Mouse (Mus musculus) intestine, embryonic 14.5 days (tissue): ENCODE data around the gene Foxq1. TPM values are rescaled to one million over a fixed set of nuclear protein-coding genes. Genes with fewer than 3 reads are reported as not detected.
A peak's percentile ranks its signal among the peaks of the same experiment; 100 is the strongest.

Experiments used
- ATAC-seq: fragments of 200-750 bp; cut with Nextera tagmentation; replicated peaks from 2 replicates; pipeline ENCODE4 v1.8.0; 2017; ENCODE audit warnings: low read depth, moderate number of reproducible peaks, moderate TSS enrichment, moderate library complexity; ENCODE audit not compliant: low FRiP score, low TSS enrichment
- DNase-seq: peaks from one replicate; pipeline ENCODE4 v3.0.0-alpha.2; 2018; ENCODE audit warnings: low spot score
- H3K27ac ChIP-seq: fragments of 300-500 bp; sonication (generic); 2 replicates; pipeline ENCODE4 v1.5.1; 2014; ENCODE audit warnings: low read depth, mild to moderate bottlenecking, control low read depth
- H3K27me3 ChIP-seq: fragments of 300-500 bp; sonication (generic); replicated peaks from 2 replicates; pipeline ENCODE4 v1.6.1; 2014; ENCODE audit warnings: low read length, control low read depth; ENCODE audit not compliant: control insufficient read depth, insufficient read depth
- H3K36me3 ChIP-seq: fragments of 300-500 bp; sonication (generic); 2 replicates; pipeline ENCODE4 v1.6.1; 2014; ENCODE audit warnings: low read length, control low read depth; ENCODE audit not compliant: control insufficient read depth, insufficient read depth
- H3K4me1 ChIP-seq: fragments of 300-500 bp; sonication (generic); replicated peaks from 2 replicates; pipeline ENCODE4 v1.6.1; 2014; ENCODE audit warnings: low read length, control low read depth, mixed read lengths; ENCODE audit not compliant: control insufficient read depth, insufficient read depth
- H3K4me2 ChIP-seq: fragments of 300-500 bp; sonication (generic); 2 replicates; pipeline ENCODE4 v1.6.1; 2014; ENCODE audit warnings: low read length
- H3K4me3 ChIP-seq: fragments of 300-500 bp; sonication (generic); 2 replicates; pipeline ENCODE4 v1.5.1; 2014; ENCODE audit warnings: low read depth, low read length, control low read depth, mixed read lengths
- H3K9ac ChIP-seq: fragments of 300-500 bp; sonication (generic); 2 replicates; pipeline ENCODE4 v1.6.1; 2014; ENCODE audit warnings: mild to moderate bottlenecking, low read length
- H3K9me3 ChIP-seq: fragments of 300-500 bp; sonication (generic); 2 replicates; pipeline ENCODE4 v1.6.1; 2016; ENCODE audit warnings: low read length, control low read depth; ENCODE audit not compliant: control insufficient read depth
- WGBS: fragments of 180-500 bp; shearing (Covaris S2); extraction: QIAGEN DNeasy Blood & Tissue Kit; methylation state at CpG from one replicate; pipeline ENCODE4 v1.1.7; 2014; 5-methylcytosine and 5-hydroxymethylcytosine counted together
- polyA plus RNA-seq: library from polyadenylated mRNA; unstranded; fragments of >200 nt; fragmentation: Nextera tagmentation; extraction: Ambion mirVana; gene quantifications from 2 replicates; pipeline ENCODE4 v1.2.1, GENCODE M21; 2014

The Foxq1 gene
- polyA plus RNA-seq, 1 experiment from 2014 or later, result 1.5 TPM

DNA sequence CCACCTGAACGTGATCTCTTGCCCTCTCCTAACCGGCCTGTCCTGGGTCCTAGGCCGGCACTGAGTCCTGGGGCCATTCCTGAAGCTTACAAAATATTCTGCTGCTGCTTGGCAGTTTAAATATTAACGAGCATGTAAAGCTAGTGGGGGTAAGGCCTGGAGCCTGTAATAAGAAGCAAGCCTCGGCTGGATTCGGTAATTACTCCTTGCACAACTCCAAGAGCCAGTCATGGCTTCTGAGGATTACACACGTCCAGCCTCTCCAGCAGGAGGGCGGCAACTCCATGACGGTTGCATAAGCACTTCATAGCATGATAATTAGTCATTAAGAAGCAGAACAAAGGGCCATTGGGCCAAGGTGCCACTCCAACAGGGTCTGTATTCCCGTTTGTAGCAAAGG, 22.5 kb downstream of the Foxq1 start:
- H3K4me1 ChIP-seq, result no peaks in the 10 kb centered on the region
- WGBS, result 63% methylated on average over 10 of the region's 10 CpGs
- DNase-seq, result peak; percentile 54
- no peak overlapping the region for H3K4me2 ChIP-seq
- no peaks in the 10 kb centered on the region for H3K36me3 ChIP-seq
- no peak overlapping the region for H3K9ac ChIP-seq
- peak; percentile 57; the same call in 1 of the 2 replicates for ATAC-seq
- H3K27me3 ChIP-seq, result no peaks in the 10 kb centered on the region
- H3K4me3 ChIP-seq, result no peak overlapping the region
- H3K9me3 ChIP-seq, result no peaks in the 10 kb centered on the region
- no peak overlapping the region for H3K27ac ChIP-seq

GRCm38 (mm10) chr13:31579866-31580265, 23.9 kb downstream of the Foxq1 start:
- no peak overlapping the region; the same call in 1 of the 2 replicates for H3K4me2 ChIP-seq
- no peak overlapping the region for H3K27ac ChIP-seq
- 60% methylated on average over 9 of the region's 9 CpGs for WGBS
- peak; percentile 69 for DNase-seq
- H3K9me3 ChIP-seq, result no peaks in the 10 kb centered on the region
- H3K4me3 ChIP-seq, result no peak overlapping the region
- H3K9ac ChIP-seq, result no peak overlapping the region
- no peaks in the 10 kb centered on the region for H3K36me3 ChIP-seq
- no peak; the same call in 1 of the 2 replicates for ATAC-seq
- H3K4me1 ChIP-seq, result no peaks in the 10 kb centered on the region
- no peaks in the 10 kb centered on the region for H3K27me3 ChIP-seq

- 62% methylated on average over 5 of the region's 5 CpGs for WGBS
- no peak overlapping the region for H3K27ac ChIP-seq
- H3K27me3 ChIP-seq, result no peaks in the 10 kb centered on the region
- ATAC-seq (no peak), DNase-seq (peak; percentile 48)
- H3K4me1 ChIP-seq, result no peaks in the 10 kb centered on the region
- no peaks in the 10 kb centered on the region for H3K36me3 ChIP-seq
- H3K4me2 ChIP-seq, result no peak overlapping the region
- no peak overlapping the region for H3K4me3 ChIP-seq
- no peak overlapping the region for H3K9ac ChIP-seq
- no peaks in the 10 kb centered on the region for H3K9me3 ChIP-seq
Measured at GRCm38 (mm10) chr13:31587341-31587740, 31.4 kb downstream of the Foxq1 start.

- Histone ChIP-seq H3K9me3 (0 out of 2 replicates have a peak, but pooled peaks cover 3% of the 10 kb centered on the region), H3K4me3 (no peak overlapping the region), H3K9ac (no peak overlapping the region), H3K36me3 (no peaks in the 10 kb centered on the region), H3K27ac (no peak overlapping the region), H3K4me1 (no peaks in the 10 kb centered on the region), H3K27me3 (no peaks in the 10 kb centered on the region), H3K4me2 (no peak overlapping the region)
- ATAC-seq, result no peak
- 76% methylated on average over 5 of the region's 5 CpGs for WGBS
- no peak for DNase-seq
Measured at GRCm38 (mm10) chr13:31599576-31599975, 43.6 kb downstream of the Foxq1 start.

DNA sequence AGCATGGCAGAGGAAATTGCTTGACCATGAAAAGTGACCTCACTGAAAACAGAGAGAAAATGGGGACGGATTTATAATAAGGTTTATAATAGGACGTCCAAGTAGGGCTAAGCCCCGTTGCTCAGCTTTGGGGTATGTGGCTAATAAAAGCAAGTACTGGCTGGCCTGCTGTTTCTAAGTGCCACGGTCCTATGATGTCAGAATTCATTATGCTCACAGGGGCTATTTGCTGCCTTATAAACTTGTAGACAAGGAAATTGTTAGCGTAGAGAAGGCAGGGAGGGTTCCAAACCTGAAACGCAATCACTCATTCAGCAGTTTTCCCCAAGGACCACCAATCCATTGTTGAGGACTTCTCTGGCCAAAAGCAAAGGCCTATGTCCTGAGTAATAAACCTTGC, 48.0 kb downstream of the Foxq1 start:
- H3K9me3 ChIP-seq, result no peaks in the 10 kb centered on the region
- no peaks in the 10 kb centered on the region for H3K4me1 ChIP-seq
- DNase-seq (no peak), ATAC-seq (no peak)
- H3K36me3 ChIP-seq, result no peaks in the 10 kb centered on the region
- H3K4me3 ChIP-seq, result no peak overlapping the region
- H3K27ac ChIP-seq, result no peak overlapping the region
- no peaks in the 10 kb centered on the region for H3K27me3 ChIP-seq
- 85% methylated on average over 6 of the region's 6 CpGs for whole genome bisulfite sequencing
- no peak overlapping the region for H3K9ac ChIP-seq
- no peak overlapping the region for H3K4me2 ChIP-seq

Other genes with a start within 250 kb of the Foxq1 start
- not detected in 2 replicates for gene A530084C06Rik, start 3.2 kb downstream of the Foxq1 start, polyA plus RNA-seq
- gene Foxf2, start 69.7 kb downstream of the Foxq1 start, polyA plus RNA-seq, result 27.8 and 28.3 TPM in 2 replicates